Mouse (Mus musculus): ENCODE measurements around the gene Usp43. TPM values are rescaled to one million over a fixed set of nuclear protein-coding genes. Genes with fewer than 3 reads are reported as not detected.

Usp43 gene
- polyA plus RNA-seq (2014; fragmentation: Illumina TruSeq; extraction: RNeasy Lipid Tissue Mini Kit (QIAGEN cat#74804); ENCODE audit: low read depth, low replicate concordance) = 4.4 TPM

GRCm38 (mm10) chr11:67921827-67922754 lies at the start of gene Usp43:
Gene Usp43 (minus strand): TSS chr11:67922153.

GRCm38 (mm10) chr11:67965905-67966878 lies 44.2 kb upstream of the Usp43 start, which contains the start of gene Stx8:
Gene Stx8 (plus strand): TSS chr11:67966193.

GRCm38 (mm10) chr11:67965242-67965883 lies 43.4 kb upstream of the Usp43 start, which contains the start of gene Cfap52:
Gene Cfap52 (minus strand): TSS chr11:67965651.

Other genes starting within 250 kb of the Usp43 start
- gene Rcvrn, start 226.8 kb downstream of the Usp43 start, polyA plus RNA-seq (2014; fragmentation: Illumina TruSeq; extraction: RNeasy Lipid Tissue Mini Kit (QIAGEN cat#74804); ENCODE audit: low read depth, low replicate concordance) = not detected
- gene Glp2r, start 151.0 kb downstream of the Usp43 start, polyA plus RNA-seq (2014; fragmentation: Illumina TruSeq; extraction: RNeasy Lipid Tissue Mini Kit (QIAGEN cat#74804); ENCODE audit: low read depth, low replicate concordance) = 6.8 TPM
- not detected for gene Gsg1l2, start 147.5 kb downstream of the Usp43 start, polyA plus RNA-seq (2014; fragmentation: Illumina TruSeq; extraction: RNeasy Lipid Tissue Mini Kit (QIAGEN cat#74804); ENCODE audit: low read depth, low replicate concordance)
- not detected for gene Dhrs7c, start 124.0 kb downstream of the Usp43 start, polyA plus RNA-seq (2014; fragmentation: Illumina TruSeq; extraction: RNeasy Lipid Tissue Mini Kit (QIAGEN cat#74804); ENCODE audit: low read depth, low replicate concordance)
- gene Cfap52, start 43.5 kb upstream of the Usp43 start, polyA plus RNA-seq (2014; fragmentation: Illumina TruSeq; extraction: RNeasy Lipid Tissue Mini Kit (QIAGEN cat#74804); ENCODE audit: low read depth, low replicate concordance) = 0.76 TPM
- 23.2 TPM for gene Stx8, start 44.0 kb upstream of the Usp43 start, polyA plus RNA-seq (2014; fragmentation: Illumina TruSeq; extraction: RNeasy Lipid Tissue Mini Kit (QIAGEN cat#74804); ENCODE audit: low read depth, low replicate concordance)

Measured in sigmoid colon, adult 10 weeks (tissue).